Mouse (Mus musculus) heart, postnatal 4 days (tissue): Measurements from ENCODE around the gene Sirt5. TPM values are rescaled to one million over a fixed set of nuclear protein-coding genes. Genes with fewer than 3 reads are reported as not detected.

Experiments
- DNase-seq: peaks from one replicate; pipeline ENCODE4 v3.0.0; 2021
- total RNA-seq, 2 experiments: library from RNA; stranded (reverse); gene quantifications; 2 replicates each; pipeline ENCODE4 v1.2.3; 2021

The Sirt5 gene
- total RNA-seq, 2 experiments from 2014 or later, result 35.9 to 36.0 TPM

GRCm38 (mm10) chr13:43374918-43375432 is 9.7 kb downstream of the Sirt5 start:
- DNase-seq, result no peak

GRCm38 (mm10) chr13:43379989-43380388 is 14.7 kb downstream of the Sirt5 start:
- no peak for DNase-seq

DNA sequence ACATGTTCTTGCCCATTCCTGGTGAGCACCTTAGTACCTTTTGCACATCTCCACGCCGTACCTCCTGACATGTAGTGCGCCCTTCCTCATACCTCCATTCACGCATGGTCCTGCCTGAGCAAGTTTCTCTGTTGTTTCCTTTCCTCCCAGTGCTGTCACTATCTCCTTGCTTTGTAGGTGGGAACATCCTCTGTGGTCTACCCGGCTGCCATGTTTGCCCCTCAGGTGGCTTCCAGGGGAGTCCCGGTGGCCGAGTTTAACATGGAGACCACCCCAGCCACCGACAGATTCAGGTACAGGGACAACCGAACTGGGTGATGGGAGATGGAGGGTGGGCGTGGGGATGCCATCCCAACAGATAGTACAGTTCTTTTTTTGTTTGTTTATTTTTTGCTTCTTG is 20.0 kb downstream of the Sirt5 start:
- no peak for DNase-seq

DNA sequence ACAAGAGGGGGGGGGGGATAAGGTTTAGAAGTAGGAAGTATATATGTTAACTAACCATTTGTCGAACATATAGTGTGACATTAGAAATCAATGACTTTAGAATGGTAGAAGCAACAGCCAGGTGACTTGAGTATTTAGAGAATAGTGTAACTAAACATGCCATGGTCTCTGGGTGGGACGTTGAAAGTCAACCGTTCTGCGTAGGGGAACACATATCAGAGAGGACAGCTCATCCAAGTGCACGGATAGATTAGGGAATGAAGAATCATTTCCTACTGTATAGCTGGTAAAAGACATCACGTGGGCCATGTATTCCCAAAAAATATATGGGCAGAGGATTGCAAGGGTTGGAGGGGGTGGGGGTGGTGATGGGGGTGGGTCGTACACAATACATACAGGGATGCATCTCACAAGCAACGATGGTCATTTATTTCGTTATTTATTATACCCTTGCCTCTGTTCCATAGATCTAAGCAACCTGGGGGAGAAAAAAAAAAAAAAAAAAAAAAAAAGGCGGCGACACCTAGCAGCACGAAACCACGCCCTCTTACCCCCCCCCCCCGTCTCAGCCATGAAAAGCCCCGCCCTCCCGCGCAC is 32.5 kb downstream of the Sirt5 start:
- DNase-seq, result no peak

DNA sequence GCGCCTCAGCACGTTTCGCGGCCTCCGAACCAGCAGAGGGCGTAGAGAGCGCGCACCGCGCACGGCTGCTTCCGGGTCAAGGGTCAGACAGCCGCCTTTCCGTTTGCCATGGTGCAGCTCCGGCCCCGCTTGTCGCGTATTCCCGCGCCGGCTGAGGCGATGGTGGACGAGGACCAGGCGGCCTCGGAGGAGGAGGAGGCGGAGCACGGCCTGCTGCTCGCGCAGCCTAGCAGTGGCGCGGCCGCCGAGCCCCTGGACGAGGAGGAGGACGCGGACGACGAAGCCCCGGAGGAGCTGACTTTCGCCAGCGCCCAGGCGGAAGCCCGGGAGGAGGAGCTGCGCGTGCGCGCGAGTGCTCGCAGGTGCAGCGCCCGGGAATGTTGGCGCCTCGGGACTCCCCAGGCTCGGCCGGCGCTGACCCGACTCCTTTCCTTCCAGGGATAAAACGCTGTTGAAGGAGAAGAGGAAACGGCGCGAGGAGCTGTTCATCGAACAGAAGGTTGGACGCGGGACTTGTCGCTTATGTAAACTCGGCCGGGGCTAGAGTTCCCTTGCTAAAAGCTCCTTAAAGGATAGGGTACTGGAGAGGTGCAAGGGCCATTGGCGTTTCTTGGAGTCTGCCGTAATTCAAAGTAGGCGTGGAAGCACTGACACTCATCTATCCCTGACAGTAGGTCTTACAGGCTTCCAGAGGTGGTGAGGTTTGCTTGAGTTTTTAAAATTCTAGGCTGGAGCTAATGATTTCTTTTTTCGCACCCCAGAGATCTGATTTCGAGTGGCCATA is 33.2 kb downstream of the Sirt5 start, which contains the start of gene Nol7:
Gene Nol7 (plus strand): TSS at position 94 of the 784 bp plus-strand sequence.
- DNase-seq, result peak; percentile 97

DNA sequence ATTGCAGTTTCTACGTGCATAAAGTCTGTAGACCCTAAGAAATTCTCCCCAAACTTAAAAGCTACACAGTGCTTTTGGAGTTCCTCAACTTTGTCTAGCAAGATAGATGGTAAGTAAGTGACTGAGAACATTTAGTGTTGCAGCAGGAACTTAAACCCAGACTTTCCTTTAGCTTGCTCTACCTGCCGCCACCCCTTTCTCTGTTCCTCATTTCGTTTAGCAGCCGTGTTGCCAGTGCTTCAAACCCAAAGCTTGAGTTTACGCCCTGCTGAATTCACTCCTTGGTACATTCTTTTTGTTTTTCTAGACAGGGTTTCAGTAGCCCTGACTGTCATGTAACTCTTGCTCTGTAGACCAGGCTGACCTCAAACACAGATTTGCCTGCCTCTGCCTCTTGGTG is 34.3 kb downstream of the Sirt5 start:
- no peak for DNase-seq

DNA sequence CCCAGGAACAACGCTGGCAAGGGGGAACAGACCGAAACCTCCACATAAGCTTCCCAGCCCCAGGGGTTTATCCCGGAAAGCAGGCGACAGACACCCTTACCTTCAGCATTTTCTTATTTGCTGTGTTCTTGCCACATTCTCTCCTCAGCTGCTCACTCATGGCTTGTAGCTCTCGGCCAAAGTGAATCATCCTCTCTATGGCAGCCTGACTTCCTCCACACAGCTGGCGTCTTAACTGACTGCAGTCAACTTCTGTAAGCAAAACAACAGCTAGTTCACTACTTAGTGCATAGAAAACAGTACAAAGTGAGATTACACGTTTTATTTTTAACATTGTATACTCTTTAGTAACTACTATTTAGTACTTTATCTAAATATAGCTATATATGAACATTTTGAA is 47.0 kb downstream of the Sirt5 start:
- no peak for DNase-seq

GRCm38 (mm10) chr13:43413611-43414010 is 48.3 kb downstream of the Sirt5 start:
- DNase-seq, result no peak

- no peak for DNase-seq
These were observed 50.0 kb downstream of the Sirt5 start for GRCm38 (mm10) chr13:43415249-43415648.

DNA sequence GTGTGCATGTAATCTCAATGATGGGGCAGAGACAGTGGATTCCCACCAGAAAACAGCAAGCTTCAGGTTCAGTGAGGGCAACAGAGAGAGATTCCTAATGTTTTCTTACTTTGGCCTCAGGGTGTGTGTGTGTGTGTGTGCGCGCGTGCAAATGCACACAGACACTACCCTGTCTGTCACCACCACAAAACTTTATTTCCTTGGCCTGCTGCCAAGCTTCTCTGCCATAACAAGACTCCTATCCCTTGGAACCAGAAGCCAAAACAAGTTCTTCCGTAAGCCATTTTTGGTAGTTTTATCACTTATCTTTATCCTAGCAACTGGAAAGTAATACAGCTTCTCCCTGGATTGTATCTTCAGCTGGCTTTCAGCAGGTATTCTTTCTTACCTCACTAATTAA is 63.1 kb downstream of the Sirt5 start:
- DNase-seq, result no peak

GRCm38 (mm10) chr13:43433395-43433794 is 68.1 kb downstream of the Sirt5 start:
- no peak for DNase-seq

DNA sequence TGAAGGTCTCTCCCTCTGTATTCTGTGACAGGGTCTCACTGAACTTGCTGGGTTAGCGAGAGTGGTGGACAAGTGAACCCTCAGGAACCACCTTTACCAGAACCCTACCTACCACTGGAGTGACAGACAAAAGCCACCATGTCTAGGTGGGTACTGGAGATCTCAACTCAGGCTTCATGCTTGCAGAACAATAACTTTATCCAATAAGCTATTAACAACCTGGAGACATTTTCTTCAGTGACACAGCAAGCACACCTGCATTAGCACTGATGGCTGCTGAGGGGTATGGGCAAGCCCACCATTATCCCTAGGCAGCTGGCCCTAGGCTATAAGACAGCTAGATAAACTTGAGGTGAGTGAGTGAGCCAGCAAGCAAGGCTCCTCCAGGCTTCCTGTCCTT is 75.1 kb downstream of the Sirt5 start:
- no peak for DNase-seq

GRCm38 (mm10) chr13:43442551-43442950 is 77.3 kb downstream of the Sirt5 start:
- DNase-seq, result no peak

GRCm38 (mm10) chr13:43443706-43444105 is 78.4 kb downstream of the Sirt5 start:
- no peak for DNase-seq

DNA sequence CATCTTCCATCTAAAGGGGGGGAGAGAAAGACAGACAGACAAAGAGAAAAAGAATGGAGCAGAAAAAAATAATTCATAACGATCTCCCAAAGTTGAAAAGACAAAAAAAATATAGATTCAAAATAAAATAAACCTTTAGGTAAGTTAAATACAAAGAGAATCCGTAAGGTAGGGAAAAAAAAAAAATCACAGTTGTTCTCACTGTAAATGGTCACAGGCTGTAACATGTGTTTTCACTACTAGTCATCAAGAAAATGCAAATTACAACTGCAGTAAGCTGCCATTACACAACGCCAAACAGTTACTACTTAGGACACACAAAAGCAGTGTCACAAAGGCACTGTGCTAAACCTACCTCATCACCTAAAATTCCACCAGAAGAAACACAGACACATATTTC is 79.4 kb downstream of the Sirt5 start:
- no peak for DNase-seq

Other genes starting within 250 kb of the Sirt5 start
- 10 to 100 TPM; 40.3 to 45.0 TPM for gene Tbc1d7, start 194.0 kb upstream of the Sirt5 start, total RNA-seq
- 10 to 100 TPM; 20.6 to 24.8 TPM for gene Gfod1, start 61.3 kb upstream of the Sirt5 start, total RNA-seq
- gene Nol7, start 32.9 kb downstream of the Sirt5 start, total RNA-seq, result 100 to 1,000 TPM; 123 to 126 TPM
- 10 to 100 TPM; 47.0 to 50.2 TPM for gene Ranbp9, start 115.8 kb downstream of the Sirt5 start, total RNA-seq
- gene Mcur1, start 194.7 kb downstream of the Sirt5 start, total RNA-seq, result 10 to 100 TPM; 34.6 to 36.9 TPM